Mouse (Mus musculus): ENCODE results near the gene Fcho2. TPM values are rescaled to one million over a fixed set of nuclear protein-coding genes. Genes with fewer than 3 reads are reported as not detected.

The Fcho2 gene
- polyA plus RNA-seq, 1 experiment from 2014 or later = 34.1 TPM

DNA sequence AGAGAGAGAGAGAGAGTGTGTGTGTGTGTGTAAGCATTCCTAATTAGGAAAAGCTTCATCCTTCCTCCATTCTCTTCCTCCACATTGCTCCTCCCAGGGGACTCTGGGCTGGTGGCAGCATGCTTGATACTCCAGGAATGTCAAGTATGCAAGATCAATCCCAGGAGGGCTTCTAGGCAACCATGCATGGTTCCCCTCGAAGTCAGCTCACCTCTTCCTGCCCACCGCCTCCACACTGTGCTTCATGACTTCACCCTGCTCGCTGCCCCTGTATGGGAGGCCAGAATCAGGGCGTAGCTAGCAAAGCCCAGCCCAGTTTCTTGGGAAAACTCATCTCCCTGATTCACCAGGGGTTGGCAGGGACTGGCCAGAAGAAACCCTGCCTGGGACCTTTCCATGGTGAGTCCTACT, 135.6 kb downstream of the Fcho2 start:
- DNase-seq (ENCODE audit: low spot score) = no peak
- Histone ChIP-seq H3K36me3 (no peaks in the 10 kb centered on the region), H3K4me3 (no peak overlapping the region), H3K4me1 (peaks cover 26% of the 10 kb centered on the region), H3K27me3 (ENCODE audit: low read depth, poor library complexity, severe bottlenecking) (peaks cover 9% of the 10 kb centered on the region; the same call in 1 of the 2 replicates), H3K9me3 (replicated peaks) (no peaks in the 10 kb centered on the region), H3K27ac (peak overlapping the region; percentile 46; the same call in 1 of the 2 replicates)
- 62% methylated on average over 4 of the region's 4 CpGs for whole genome bisulfite sequencing

DNA sequence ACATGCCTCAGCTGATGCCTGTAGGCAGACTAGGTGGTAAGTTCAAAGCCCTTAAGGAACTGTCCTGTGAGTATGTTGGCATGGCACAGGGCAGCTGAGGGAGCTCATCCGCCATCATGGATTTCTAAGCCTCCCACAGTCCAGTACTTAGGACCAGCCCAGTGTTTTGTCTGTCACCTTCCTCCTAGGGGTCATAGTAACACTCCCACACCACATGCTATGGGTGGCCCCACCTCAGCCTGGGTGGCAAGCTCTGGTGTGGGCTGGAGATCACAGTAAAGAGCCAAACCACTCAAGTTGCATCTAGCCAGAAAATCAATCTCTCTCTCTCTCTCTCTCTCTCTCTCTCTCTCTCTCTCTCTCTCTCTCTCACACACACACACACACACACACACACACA, 136.0 kb downstream of the Fcho2 start:
- DNase-seq (ENCODE audit: low spot score) = no peak
- 86% methylated on average over 1 of the region's 1 CpGs for WGBS
- Histone ChIP-seq H3K4me3 (no peak overlapping the region), H3K27me3 (ENCODE audit: low read depth, poor library complexity, severe bottlenecking) (peaks cover 9% of the 10 kb centered on the region; the same call in 1 of the 2 replicates), H3K4me1 (peaks cover 24% of the 10 kb centered on the region), H3K27ac (0 out of 2 replicates have a peak overlapping the region, but pooled peaks have one; percentile 46), H3K9me3 (replicated peaks) (no peaks in the 10 kb centered on the region), H3K36me3 (no peaks in the 10 kb centered on the region)

DNA sequence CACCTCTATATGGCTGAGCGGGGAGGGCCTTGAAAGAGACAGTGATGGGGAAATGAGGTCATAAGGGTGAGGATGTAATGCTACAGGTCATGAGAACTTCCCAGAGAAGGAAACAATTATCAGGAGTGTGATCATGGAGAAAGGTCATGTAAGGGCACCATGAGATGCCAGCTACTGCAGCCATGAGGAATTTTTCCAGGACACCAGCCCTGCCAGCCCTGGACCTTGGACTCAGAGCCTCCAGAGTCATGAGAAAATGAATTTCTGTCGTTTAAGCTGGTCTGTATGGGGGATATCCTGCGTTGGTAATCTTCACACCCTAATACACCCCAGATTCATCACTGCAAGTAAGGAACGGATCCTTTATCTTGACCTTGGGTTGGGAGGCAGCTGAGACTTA, 141.3 kb downstream of the Fcho2 start:
- Histone ChIP-seq H3K27me3 (ENCODE audit: low read depth, poor library complexity, severe bottlenecking) (0 out of 2 replicates have a peak, but pooled peaks cover 4% of the 10 kb centered on the region), H3K27ac (no peak overlapping the region), H3K9me3 (replicated peaks) (no peaks in the 10 kb centered on the region), H3K4me1 (0 out of 2 replicates have a peak, but pooled peaks cover 2% of the 10 kb centered on the region), H3K36me3 (no peaks in the 10 kb centered on the region), H3K4me3 (no peak overlapping the region)
- WGBS = 75% methylated on average over 4 of the region's 4 CpGs
- DNase-seq (ENCODE audit: low spot score) = no peak

Other genes with a start within 250 kb of the Fcho2 start
- not detected in 2 replicates for gene Tmem174, start 178.0 kb downstream of the Fcho2 start, polyA plus RNA-seq (2016; fragmentation: Nextera tagmentation; extraction: Ambion mirVana)
- gene Tmem171, start 120.6 kb downstream of the Fcho2 start, polyA plus RNA-seq (2016; fragmentation: Nextera tagmentation; extraction: Ambion mirVana) = not detected in 2 replicates
- 75.5 and 79.3 TPM in 2 replicates for gene Tnpo1, start 110.9 kb upstream of the Fcho2 start, polyA plus RNA-seq (2016; fragmentation: Nextera tagmentation; extraction: Ambion mirVana)
- gene 1700024P04Rik, start 169.1 kb upstream of the Fcho2 start, polyA plus RNA-seq (2016; fragmentation: Nextera tagmentation; extraction: Ambion mirVana) = not detected in 2 replicates

Data from limb, embryonic 10.5 days (tissue).